Mouse (Mus musculus) kidney, adult 2 months (tissue): Measurements from ENCODE around the gene Abcg1.

ENCODE experiments used
- CTCF ChIP-seq: fragments of 200-500 bp; conservative IDR thresholded peaks from 2 replicates; pipeline ENCODE4 v1.5.1; 2011; ENCODE audit warnings: low read depth, mild to moderate bottlenecking, control low read depth, low read length, moderate library complexity, mixed read lengths; ENCODE audit not compliant: insufficient read depth, insufficient read length
- POLR2A ChIP-seq: fragments of 200-500 bp; IDR thresholded peaks from one replicate; pipeline ENCODE4 v1.6.1; 2011; ENCODE audit warnings: low read depth, low read length, control low read depth

DNA sequence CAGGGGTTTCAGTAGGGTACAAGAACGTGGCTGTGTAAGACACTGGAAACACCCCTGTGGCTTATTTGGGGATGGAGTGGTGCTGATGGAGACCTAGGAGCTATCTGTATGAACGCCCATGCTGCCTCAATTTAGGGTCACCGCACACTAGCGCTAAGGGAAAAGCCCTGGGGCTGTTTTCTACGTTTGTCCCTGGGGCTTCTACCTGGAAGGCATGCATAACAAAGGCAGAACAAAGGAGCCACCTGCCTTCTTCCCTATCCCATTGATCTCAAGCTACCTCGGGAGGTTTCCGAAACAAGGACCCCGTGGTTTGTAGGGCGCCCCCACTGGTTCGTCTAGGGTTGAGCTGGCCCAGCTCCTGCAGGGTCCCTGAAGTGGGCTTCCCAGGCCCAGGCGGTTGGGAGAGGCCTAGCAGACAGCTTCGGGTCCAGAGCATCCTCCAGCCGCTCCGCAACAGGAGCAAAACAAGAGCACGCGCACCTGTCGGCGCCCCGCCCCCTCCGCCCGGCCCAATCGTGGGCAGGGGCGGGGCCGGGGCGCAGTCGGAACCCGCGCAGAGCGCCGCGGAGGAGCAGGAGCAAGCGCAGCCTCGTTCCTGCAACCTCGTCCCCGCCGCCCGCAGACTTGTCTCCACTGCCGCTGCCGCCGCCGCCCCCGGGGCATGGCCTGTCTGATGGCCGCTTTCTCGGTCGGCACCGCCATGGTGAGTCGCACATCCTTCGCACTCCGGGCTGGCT is at the start of gene Abcg1:
- TF ChIP-seq CTCF (no peak), POLR2A (no peak)
